Mouse (Mus musculus) embryonic facial prominence, embryonic 11.5 days (tissue): ENCODE results near the gene Bend5. TPM values are rescaled to one million over a fixed set of nuclear protein-coding genes. Genes with fewer than 3 reads are reported as not detected.

Source experiments
- ATAC-seq: fragments of 200-750 bp; cut with Nextera tagmentation; replicated peaks from 2 replicates; pipeline ENCODE4 v1.8.0; 2017; ENCODE audit warnings: low read depth; ENCODE audit not compliant: insufficient number of reproducible peaks, low FRiP score, low TSS enrichment
- DNase-seq: peaks from one replicate; pipeline ENCODE4 v3.0.0-alpha.2; 2015; ENCODE audit warnings: low spot score
- H3K27ac ChIP-seq: fragments of 300-500 bp; sonication (generic); replicated peaks from 2 replicates; pipeline ENCODE4 v1.5.1; 2014; ENCODE audit warnings: mild to moderate bottlenecking, low read depth, low read length, control low read depth
- H3K27me3 ChIP-seq: fragments of 300-500 bp; sonication (generic); 2 replicates; pipeline ENCODE4 v1.6.1; 2014; ENCODE audit warnings: mild to moderate bottlenecking, low read length, moderate library complexity, mixed read lengths; ENCODE audit not compliant: control insufficient read depth, insufficient read depth
- H3K36me3 ChIP-seq: fragments of 300-500 bp; sonication (generic); replicated peaks from 2 replicates; pipeline ENCODE4 v1.6.1; 2014; ENCODE audit warnings: low read depth, mild to moderate bottlenecking, low read length, moderate library complexity, mixed read lengths; ENCODE audit not compliant: control insufficient read depth, insufficient read depth
- H3K4me1 ChIP-seq: fragments of 300-500 bp; sonication (generic); 2 replicates; pipeline ENCODE4 v1.6.1; 2014; ENCODE audit warnings: low read length, mixed read lengths; ENCODE audit not compliant: control insufficient read depth, insufficient read depth
- H3K4me2 ChIP-seq: fragments of 300-500 bp; sonication (generic); 2 replicates; pipeline ENCODE4 v1.6.1; 2014; ENCODE audit warnings: low read depth, mild to moderate bottlenecking, control low read depth, low read length, moderate library complexity
- H3K4me3 ChIP-seq: fragments of 300-500 bp; sonication (generic); 2 replicates; pipeline ENCODE4 v1.5.1; 2014; ENCODE audit warnings: low read depth, low read length, control low read depth
- H3K9ac ChIP-seq: fragments of 300-500 bp; sonication (generic); replicated peaks from 2 replicates; pipeline ENCODE4 v1.6.1; 2014; ENCODE audit warnings: mild to moderate bottlenecking, control low read depth, low read length
- H3K9me3 ChIP-seq: fragments of 300-500 bp; sonication (generic); replicated peaks from 2 replicates; pipeline ENCODE4 v1.6.1; 2016; ENCODE audit warnings: mild to moderate bottlenecking, low read length, inconsistent platforms, mixed read lengths; ENCODE audit not compliant: control insufficient read depth
- WGBS: fragments of 180-500 bp; shearing (Covaris S2); extraction: QIAGEN DNeasy Blood & Tissue Kit; methylation state at CpG from one replicate; pipeline ENCODE4 v1.1.7; 2014; 5-methylcytosine and 5-hydroxymethylcytosine counted together
- polyA plus RNA-seq: library from polyadenylated mRNA; unstranded; fragments of >200 nt; fragmentation: Nextera tagmentation; extraction: Ambion mirVana; gene quantifications from 2 replicates; pipeline ENCODE4 v1.2.1, GENCODE M21; 2014

Gene Bend5
- polyA plus RNA-seq, 1 experiment from 2014 or later, result 46.7 TPM

DNA sequence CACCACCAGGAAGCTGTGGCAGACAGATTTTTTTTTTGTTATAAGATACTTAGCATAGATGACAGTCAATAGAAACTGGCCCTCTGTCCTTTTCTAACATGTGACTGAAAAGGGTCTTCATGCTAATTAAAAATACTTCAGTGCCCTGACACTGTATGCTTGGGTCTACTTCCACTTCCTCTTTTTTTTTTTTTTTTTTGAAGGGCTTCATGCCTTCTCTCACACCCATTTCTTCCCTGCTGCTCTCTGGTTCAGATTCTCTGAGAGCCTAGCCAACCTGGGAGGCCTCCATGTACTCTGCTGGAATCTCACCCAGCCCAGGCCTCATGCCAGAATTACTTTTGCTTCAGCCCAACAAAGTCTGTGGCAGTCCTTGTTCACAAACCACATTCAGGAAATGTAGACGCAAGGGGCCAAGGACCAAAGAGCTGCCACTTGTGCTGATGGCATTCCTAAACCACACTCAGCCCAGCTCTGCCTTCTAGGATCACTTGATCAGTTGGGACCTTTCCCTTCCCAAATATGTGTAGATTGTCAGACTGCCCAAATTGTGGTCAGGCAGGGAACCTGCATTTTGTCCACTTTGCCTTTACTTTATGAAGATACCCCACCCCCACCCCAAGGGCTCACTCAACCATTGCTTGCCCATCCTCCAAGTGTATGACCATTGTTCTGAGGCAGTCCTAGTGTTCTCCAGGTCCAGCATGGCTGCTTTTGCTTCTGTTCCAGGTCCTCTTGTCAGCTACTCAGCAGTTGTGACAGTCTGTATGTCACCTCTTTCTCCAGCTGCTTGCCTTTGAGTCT, 27.8 kb downstream of the Bend5 start:
- H3K4me2 ChIP-seq, result no peak overlapping the region
- H3K27ac ChIP-seq, result no peak overlapping the region
- H3K9ac ChIP-seq, result no peak overlapping the region
- H3K4me3 ChIP-seq, result no peak overlapping the region
- ATAC-seq (no peak), DNase-seq (no peak)
- no peaks in the 10 kb centered on the region for H3K4me1 ChIP-seq
- H3K27me3 ChIP-seq, result no peaks in the 10 kb centered on the region
- H3K9me3 ChIP-seq, result no peaks in the 10 kb centered on the region
- 84% methylated on average over 1 of the region's 1 CpGs for WGBS
- no peaks in the 10 kb centered on the region for H3K36me3 ChIP-seq

DNA sequence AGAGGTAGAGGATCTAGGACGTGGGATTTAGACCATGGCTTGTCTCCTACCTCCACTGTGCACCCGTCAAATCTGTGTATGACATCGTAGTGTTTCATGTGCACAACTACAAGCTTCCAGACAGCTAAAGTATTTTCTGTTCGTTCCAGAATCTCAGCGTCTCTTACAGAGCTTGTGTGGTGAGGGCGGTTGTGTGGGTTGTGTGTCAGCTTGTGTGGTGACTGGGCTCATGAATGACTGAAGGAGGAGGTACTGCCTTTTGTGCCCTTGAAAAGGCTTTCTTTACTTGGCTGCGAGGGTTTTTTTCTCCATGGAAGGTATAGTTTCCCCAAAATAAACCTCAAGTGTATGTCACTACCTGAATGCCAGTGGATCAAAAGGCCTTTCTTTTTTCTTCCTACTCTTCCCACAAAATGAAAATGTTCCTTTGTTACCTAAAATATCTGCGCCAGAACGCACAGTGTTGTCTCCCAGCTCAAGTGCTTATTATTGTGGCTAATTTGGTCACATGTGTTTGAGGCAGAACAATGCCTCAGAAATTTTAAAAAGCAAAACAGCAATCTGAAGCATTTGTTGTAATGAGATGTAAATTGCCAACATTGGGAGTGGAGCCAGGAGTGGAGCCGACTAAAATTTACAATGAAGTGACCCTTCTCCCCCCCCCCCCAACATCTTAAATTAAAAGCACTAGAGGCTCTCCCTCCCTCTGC, 29.3 kb downstream of the Bend5 start:
- no peaks in the 10 kb centered on the region for H3K4me1 ChIP-seq
- H3K9me3 ChIP-seq, result no peaks in the 10 kb centered on the region
- H3K9ac ChIP-seq, result no peak overlapping the region
- 80% methylated on average over 10 of the region's 10 CpGs for WGBS
- no peak overlapping the region for H3K4me2 ChIP-seq
- no peaks in the 10 kb centered on the region for H3K36me3 ChIP-seq
- H3K4me3 ChIP-seq, result no peak overlapping the region
- H3K27ac ChIP-seq, result no peak overlapping the region
- ATAC-seq (peak; percentile 58; the same call in 1 of the 2 replicates), DNase-seq (no peak)
- no peaks in the 10 kb centered on the region for H3K27me3 ChIP-seq

DNA sequence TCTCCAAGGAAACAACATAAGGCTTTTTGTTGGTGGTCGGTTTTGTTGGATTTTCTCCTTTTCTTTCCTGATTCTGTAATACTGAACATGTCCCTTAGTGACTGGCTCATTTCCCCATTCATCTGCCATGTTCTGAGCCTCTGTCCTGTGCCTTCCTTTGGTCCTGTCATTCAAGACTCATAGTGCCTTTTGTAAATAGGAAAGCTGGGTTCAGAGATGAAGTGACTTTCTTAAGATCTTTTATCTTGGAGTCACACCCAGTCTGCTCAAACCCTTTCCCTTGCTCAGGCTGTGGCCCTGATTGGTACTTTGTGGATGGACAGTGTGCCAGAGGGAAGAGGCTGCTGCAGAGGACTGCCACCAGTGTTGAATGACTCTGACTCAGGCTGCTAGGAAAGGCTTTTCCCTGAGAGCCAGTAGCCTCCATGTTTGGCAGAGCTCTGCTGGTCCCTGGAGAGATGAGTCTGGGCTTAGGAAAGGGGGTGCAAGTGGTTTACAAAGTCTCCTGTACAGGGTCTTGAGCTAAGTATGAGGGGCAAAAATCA, 29.9 kb downstream of the Bend5 start:
- no peaks in the 10 kb centered on the region for H3K9me3 ChIP-seq
- DNase-seq (no peak), ATAC-seq (peak; percentile 73)
- whole genome bisulfite sequencing, result 58% methylated on average over 1 of the region's 1 CpGs
- no peak overlapping the region for H3K9ac ChIP-seq
- no peaks in the 10 kb centered on the region for H3K36me3 ChIP-seq
- H3K4me1 ChIP-seq, result no peaks in the 10 kb centered on the region
- no peak overlapping the region for H3K4me3 ChIP-seq
- no peaks in the 10 kb centered on the region for H3K27me3 ChIP-seq
- H3K27ac ChIP-seq, result no peak overlapping the region
- H3K4me2 ChIP-seq, result no peak overlapping the region

DNA sequence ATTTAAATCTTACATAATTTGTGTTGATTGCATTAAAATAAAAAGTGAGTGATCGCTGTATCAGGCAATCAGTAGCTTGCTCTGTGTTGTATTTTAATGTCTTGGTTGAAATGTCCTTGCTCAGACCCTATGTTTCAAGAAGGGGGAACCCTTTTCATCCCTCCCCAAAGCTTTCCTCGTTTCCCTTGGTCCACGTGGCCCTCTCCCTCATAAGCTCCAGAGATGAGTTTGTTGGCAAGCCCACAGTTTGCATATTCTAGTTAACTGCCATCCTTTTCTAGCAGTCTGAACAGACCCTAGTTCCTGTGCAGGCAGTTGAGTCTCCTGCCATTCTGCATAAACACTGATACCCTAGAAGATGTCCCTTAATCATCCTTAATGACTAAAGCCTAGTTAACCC, 33.1 kb downstream of the Bend5 start:
- no peaks in the 10 kb centered on the region for H3K9me3 ChIP-seq
- H3K27ac ChIP-seq, result no peak overlapping the region
- 70% methylated on average over 3 of the region's 3 CpGs for WGBS
- H3K4me3 ChIP-seq, result no peak overlapping the region
- H3K36me3 ChIP-seq, result no peaks in the 10 kb centered on the region
- H3K27me3 ChIP-seq, result no peaks in the 10 kb centered on the region
- H3K9ac ChIP-seq, result no peak overlapping the region
- H3K4me1 ChIP-seq, result no peaks in the 10 kb centered on the region
- ATAC-seq (no peak), DNase-seq (no peak)
- H3K4me2 ChIP-seq, result no peak overlapping the region

DNA sequence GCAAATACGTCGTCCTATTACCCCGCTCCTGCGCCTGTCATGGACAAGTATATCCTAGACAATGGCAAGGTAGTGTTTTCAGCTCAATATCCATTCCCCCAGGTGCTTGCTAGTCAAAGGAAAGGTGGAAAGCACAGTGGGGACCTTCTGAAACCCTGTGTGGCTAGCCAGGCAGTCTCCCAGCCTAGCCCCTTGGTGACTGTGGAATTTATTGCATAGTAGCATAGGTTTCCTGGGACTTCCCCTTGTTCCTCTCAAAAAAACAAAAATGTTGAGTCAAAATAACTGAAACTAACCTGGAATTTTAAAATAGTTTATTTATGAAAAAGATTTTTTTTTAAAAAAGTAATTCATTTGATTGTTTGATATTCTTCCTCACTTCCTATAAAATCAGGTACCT, 33.8 kb downstream of the Bend5 start:
- WGBS, result 98% methylated on average over 4 of the region's 4 CpGs

DNA sequence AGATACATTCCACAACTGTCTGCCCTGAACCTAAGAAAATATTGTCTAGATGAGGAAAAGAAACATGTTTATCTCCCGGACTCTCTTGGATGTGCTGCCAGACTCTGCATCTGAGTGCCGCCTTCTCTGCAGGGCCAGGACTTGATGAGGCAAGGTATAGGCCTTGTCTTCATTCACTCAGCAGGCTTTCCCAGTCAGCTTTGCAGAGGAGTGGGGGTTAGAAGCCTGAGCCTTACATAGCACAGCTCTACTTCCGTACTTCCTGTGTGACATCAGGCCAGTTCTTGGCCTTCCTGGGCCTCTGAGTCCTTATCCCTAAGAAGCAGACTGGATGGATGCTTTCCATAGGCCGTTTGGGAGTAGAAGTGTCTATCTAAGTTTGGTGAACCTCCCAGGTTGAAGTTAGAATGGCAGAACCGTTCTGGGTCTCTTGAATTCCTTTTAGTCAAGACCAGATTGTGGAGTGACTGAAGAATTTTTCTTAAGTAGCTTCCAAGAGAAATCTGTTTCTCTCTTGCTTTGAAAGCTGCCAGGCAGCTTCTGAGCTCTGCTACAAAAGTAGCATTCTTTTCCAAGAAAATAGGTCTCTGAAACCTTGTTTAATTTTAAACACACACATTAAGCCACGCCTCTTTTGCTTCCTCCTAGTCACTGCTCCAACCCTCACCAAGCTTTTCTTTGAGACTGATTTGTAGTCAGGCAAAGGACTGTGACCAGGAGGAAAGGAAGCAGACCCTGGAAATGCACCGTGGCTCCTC, 34.8 kb downstream of the Bend5 start:
- no peak overlapping the region for H3K4me3 ChIP-seq
- 75% methylated on average over 7 of the region's 7 CpGs for WGBS
- no peak for DNase-seq
- H3K36me3 ChIP-seq, result no peaks in the 10 kb centered on the region; the same call in 1 of the 2 replicates
- H3K27me3 ChIP-seq, result no peaks in the 10 kb centered on the region
- H3K9me3 ChIP-seq, result no peaks in the 10 kb centered on the region
- no peak overlapping the region for H3K9ac ChIP-seq
- no peak for ATAC-seq
- no peak overlapping the region for H3K27ac ChIP-seq
- H3K4me1 ChIP-seq, result no peaks in the 10 kb centered on the region
- no peak overlapping the region for H3K4me2 ChIP-seq

More for the DNA sequence above, 33.8 kb downstream of the Bend5 start:
- H3K9me3 ChIP-seq, result no peaks in the 10 kb centered on the region
- H3K9ac ChIP-seq, result no peak overlapping the region
- no peak overlapping the region for H3K4me2 ChIP-seq
- H3K36me3 ChIP-seq, result no peaks in the 10 kb centered on the region
- no peaks in the 10 kb centered on the region for H3K27me3 ChIP-seq
- H3K4me1 ChIP-seq, result no peaks in the 10 kb centered on the region
- no peak overlapping the region for H3K27ac ChIP-seq
- no peak overlapping the region for H3K4me3 ChIP-seq
- ATAC-seq (no peak), DNase-seq (no peak)

DNA sequence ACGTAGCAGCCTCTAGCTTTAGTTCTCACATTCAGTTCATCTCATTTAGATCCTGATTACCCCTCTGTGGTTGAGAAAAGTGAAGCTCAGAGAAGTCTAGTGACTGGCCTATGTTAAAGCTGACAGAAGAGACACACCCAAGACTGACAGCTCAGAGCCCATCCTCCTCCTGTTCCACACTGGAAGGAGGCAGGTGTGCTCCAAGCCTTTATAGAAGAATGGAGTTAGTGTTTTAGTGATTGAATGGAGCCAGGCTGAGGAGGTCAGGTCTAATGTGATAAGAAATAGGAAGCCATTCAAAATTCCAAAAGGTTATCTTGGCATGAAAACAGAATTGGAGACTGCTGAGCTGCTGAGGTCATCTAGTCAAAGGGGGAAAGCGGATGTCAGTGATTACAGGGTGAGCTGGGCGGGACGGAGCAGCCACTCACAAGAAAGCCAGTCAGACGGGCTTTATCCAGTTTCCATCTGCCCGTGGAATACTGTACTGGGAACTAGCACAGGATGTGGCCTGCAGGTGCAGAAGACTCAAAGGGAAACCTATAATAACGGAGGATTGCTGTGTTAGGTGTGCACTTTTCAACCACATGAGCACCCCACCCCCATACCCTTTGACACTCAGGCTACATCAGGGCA, 36.6 kb downstream of the Bend5 start:
- Histone ChIP-seq H3K36me3 (no peaks in the 10 kb centered on the region; the same call in none of the 2 replicates), H3K27me3 (no peaks in the 10 kb centered on the region), H3K27ac (no peak overlapping the region), H3K4me1 (no peaks in the 10 kb centered on the region), H3K4me3 (no peak overlapping the region), H3K9ac (no peak overlapping the region), H3K9me3 (no peaks in the 10 kb centered on the region), H3K4me2 (no peak overlapping the region)
- ATAC-seq (no peak), DNase-seq (no peak)
- 64% methylated on average over 7 of the region's 7 CpGs for WGBS
